Mouse (Mus musculus) kidney, adult 2 months (tissue): ENCODE data around the gene Shmt2.

Source experiments
- CTCF ChIP-seq: fragments of 200-500 bp; conservative IDR thresholded peaks from 2 replicates; pipeline ENCODE4 v1.5.1; 2011; ENCODE audit warnings: low read depth, mild to moderate bottlenecking, control low read depth, low read length, moderate library complexity, mixed read lengths; ENCODE audit not compliant: insufficient read depth, insufficient read length
- POLR2A ChIP-seq: fragments of 200-500 bp; IDR thresholded peaks from one replicate; pipeline ENCODE4 v1.6.1; 2011; ENCODE audit warnings: low read depth, low read length, control low read depth

GRCm38 (mm10) chr10:127548236-127548635 lies 26.0 kb upstream of the Shmt2 start:
- TF ChIP-seq CTCF (no peak), POLR2A (no peak)
